Mouse (Mus musculus) urinary bladder, postnatal 4 days (tissue): ENCODE data around the gene Rprd1b.

ENCODE experiments used
- DNase-seq, 2 experiments: peaks; one replicate each; pipeline ENCODE4 v3.0.0; 2021 to 2022; ENCODE audit warnings: low spot score in 2 of 2

Rprd1b gene

DNA sequence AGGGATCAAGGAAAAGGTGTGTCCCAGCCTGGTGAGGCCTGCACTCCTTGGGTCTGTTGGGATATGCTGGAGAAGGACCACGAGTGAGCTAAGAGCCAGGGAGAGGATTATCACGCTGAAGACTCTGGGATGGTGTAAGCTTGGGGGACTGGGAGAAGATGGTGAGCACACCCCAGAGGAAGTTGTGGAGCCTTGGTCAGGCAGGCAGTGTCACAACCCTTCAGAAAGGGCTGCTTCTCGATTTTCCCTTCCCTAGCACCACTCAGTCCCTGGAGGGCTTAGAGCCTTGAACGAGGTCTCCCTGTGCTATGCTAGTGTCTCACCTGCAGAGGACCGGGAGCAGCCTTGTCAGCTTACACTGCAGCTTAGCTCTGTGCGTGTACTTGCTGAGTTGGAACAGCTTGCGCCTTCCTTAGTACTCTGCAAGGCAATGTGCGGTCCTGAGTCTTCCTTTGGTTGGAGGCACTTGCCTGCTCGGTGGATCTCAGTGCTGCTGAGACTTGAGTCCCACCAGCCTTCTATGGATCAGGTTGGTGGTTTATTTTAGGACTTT lies 51.6 kb downstream of the Rprd1b start:
- no peak for DNase-seq

GRCm38 (mm10) chr2:158080622-158081241 lies 52.4 kb downstream of the Rprd1b start:
- DNase-seq = no peak

DNA sequence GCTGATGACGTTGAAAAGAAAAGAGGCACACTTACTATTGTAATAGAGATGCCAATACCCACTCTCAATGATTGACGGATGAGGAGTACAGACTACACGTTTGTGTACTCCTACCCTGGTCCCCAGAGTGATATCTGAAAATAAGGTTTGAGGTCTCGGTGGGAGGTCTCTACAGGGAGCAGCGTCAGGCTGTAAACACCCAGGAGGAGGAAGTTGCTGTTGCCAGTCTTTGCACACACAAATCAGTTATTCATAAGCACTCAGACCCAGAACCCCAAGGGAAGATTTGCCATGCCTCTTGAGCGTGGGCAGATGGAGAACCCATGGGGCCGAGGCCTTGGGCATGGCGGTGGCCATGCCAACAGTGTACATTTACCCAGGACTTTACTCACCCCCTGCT lies 56.2 kb downstream of the Rprd1b start:
- DNase-seq = no peak

DNA sequence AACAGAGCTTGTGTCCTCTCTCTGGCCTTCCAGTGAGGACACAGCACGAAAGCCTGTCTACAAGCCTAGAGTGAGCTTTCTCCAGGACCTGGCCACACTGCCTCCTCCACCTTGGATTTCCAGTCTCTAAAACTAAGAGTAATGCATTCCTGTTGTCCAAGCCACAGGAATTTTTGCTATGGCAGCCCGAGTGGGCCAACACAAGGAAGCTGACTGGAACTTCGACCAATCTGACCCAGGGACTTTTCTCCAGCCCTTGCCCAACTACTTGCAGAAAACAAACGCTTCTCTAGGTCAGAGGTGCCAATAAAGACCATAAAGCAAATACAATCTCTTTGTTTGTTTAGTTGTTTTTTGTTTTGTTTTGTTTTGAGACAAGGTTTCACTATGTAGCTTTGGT lies 61.8 kb downstream of the Rprd1b start:
- DNase-seq = no peak

GRCm38 (mm10) chr2:158093345-158093744 lies 65.0 kb downstream of the Rprd1b start:
- DNase-seq = no peak

DNA sequence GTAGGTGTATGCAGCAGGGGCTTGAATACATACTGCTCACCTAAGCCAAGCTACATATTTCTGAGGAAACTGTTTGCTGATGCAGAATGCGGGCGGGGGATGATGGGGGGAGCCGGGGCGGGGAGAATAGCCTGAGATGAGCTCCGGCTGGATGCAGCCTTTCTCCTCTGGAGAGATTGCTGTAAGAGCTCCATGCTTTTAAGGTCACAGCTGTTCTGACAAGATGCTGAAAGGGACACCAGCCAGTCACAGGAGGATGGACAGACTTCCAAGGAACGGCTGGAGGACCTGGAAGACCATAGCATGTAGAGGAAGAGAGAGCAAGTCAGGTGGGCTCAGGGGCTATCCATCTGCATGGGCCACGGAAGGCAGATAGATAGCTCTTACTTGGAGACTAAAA lies 66.0 kb downstream of the Rprd1b start:
- no peak for DNase-seq

GRCm38 (mm10) chr2:158094846-158095245 lies 66.5 kb downstream of the Rprd1b start:
- no peak for DNase-seq

DNA sequence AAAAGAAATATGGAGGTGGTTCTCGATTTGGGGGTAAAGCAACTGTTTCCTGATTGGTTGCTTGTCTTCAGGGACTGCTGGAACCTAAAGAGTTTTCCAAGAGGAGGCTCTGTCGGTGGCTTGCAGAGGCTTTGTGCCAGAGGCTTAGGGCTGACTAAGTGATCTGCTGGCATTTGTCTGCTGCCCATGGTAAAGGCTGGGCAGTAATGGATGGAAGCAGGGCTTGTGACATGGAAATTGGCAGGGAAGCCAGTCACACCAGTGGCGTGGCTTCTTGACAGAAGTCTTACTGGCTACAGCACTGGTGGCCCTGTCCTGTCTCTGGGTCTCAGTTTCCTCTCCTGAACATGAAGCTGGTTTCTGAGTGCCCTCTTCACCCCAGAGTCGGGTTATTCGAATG lies 68.8 kb downstream of the Rprd1b start:
- DNase-seq = no peak

- DNase-seq = no peak
Observed at GRCm38 (mm10) chr2:158098730-158099129, 70.4 kb downstream of the Rprd1b start.

DNA sequence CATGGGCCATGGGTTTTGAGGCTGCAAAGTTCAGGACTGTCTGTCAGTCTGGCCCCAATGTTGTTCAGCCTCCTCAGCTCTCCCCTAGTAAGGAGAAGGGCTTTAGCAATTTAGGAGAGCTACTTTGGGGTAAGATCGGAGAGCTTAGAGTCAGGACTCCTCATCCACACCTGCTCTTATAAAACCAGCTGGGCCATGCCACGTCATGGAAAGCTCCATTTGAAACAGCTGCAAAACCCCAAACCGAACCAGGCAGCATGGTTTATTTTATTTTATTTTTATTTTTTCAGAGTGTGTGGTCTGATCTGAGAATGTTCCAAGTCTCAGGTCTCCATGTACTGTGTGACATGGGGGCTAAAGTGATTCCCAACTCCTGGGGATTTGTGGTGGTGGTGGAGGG lies 71.2 kb downstream of the Rprd1b start:
- DNase-seq = no peak

DNA sequence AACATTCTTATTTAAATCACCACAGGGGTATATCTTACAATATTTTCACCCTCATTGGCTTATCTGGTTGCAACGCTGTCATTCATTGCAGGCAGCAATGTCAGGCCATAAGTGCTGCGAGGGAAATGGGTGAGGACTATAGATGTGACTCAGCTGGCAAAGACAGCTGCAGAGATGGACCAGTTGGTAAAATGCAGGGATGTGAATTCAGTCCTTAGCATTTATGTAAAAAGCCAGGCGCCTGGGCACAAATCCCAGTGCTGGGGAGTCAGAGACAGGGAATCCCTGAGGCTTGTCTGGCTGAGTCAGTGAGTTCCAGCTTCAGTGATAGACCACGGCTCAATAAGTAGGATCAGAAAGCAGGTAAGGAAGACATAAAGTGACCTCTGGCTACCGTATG lies 73.5 kb downstream of the Rprd1b start:
- DNase-seq = no peak

DNA sequence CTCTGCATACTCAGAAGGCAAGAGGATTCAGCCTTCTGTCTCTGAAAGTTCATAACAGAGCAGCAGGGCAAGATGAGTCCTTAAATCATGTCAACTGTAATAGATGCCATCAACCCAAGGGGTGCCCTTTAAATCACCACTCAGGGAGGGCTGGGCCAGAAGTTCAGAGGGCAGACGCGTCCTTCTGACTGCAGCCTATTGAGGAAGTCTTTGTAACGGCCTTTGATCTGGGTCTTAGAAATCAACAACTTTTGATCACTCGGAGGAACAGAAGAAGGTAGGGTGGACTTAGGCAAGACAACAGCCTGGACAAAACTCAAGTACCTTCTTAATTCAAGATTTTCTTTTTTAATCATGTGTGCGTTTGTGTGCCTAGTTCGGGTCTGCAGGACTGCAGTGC lies 76.7 kb downstream of the Rprd1b start:
- DNase-seq = no peak

GRCm38 (mm10) chr2:158105605-158106004 lies 77.3 kb downstream of the Rprd1b start:
- DNase-seq = no peak

GRCm38 (mm10) chr2:158106947-158107587 lies 78.8 kb downstream of the Rprd1b start:
- DNase-seq = no peak

- no peak for DNase-seq
Observed at GRCm38 (mm10) chr2:158109516-158109915, 81.2 kb downstream of the Rprd1b start.

DNA sequence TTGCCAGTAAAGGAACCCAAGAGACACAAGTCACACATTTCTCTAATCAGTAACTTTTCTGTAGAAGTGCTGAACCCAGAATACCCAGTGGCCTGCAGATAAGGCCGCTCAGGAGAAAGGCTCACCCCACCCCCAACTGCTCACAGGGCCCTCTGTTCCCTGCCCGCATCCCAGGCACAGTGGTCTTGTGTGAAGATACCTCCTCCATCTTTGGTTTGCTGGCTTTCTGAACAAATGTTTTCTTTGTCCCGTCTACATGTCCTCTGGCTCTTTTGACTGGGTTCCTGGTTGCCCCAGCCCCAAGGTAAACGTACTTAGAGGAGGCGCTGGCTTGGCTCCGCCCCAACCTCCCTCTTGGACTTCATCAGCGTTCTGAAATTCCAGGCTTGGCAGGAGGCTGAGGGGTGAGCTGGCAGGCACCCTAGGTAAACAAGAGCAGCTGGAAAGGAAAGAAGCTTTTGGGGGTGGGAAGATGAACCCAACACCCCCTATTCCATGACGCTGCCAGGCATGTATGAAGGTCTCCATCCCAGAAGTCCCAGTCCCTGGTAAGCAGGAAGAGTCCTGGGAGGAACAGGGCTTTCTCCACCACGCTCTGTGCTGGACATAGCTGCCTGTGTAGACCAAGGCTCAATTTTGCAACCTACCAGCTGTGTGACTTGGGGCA lies 85.4 kb downstream of the Rprd1b start:
- DNase-seq = peak; percentile 73 to 76

DNA sequence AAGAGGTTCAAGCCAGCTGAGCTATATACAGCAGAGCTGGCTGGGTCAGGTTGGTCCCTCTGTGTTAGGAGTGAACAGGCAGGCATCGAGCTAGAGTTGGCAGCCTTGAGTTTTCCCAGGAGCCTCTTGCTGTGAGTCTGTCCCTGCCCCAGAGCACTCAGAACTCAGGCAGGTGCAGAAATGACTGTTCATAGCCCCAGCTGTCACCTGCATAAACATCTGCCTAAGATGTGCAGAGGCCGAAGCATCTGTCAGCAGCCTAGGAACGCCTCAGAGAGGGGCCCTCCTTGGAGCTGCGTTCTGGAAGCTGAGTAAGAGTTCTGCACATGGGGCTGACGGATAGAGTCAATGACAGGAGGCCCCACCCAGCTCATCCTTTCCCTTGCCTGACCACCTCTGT lies 86.6 kb downstream of the Rprd1b start:
- DNase-seq = no peak

- DNase-seq = no peak
Observed at GRCm38 (mm10) chr2:158115838-158116453, 87.6 kb downstream of the Rprd1b start.

GRCm38 (mm10) chr2:158116653-158117052 lies 88.4 kb downstream of the Rprd1b start:
- DNase-seq = no peak

DNA sequence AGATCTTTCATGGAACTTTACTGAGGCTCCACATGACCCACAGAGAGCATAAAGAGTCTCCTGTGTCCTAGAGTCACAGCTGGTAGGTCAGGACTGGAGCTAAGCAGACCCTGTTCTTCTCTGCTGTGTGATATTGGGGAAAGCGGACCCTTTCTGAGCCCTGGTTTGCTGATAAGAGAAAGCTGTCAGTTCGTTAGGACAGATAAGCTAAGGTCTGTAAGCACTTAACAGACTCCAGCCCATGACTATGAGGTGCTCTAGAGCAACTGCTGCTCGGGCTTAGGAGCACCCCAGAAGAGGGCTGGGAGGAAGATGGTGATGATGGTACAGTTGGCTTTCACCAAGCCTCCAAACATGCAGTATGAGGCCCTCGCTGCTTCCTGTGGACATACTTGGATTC lies 90.8 kb downstream of the Rprd1b start:
- no peak for DNase-seq

DNA sequence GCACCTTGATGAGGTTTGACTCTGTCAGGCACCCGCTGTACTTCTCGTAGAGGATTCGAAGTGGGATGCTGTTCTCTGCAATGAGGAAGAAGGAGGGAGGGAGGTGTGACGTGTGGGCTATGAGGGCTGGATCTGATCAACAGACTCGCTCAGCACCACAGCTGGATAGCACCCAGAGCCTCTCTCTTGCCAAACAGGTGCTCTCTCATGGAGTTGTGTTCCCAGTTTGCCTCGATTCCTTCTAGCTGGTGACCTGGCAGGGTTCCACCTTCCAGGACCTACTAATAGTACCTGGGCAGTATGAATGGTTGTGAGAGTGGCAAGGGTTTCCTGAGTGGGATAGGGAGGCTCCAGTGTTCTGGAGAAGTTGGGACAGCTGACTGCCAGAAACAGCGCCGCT lies 91.9 kb downstream of the Rprd1b start:
- DNase-seq = no peak

DNA sequence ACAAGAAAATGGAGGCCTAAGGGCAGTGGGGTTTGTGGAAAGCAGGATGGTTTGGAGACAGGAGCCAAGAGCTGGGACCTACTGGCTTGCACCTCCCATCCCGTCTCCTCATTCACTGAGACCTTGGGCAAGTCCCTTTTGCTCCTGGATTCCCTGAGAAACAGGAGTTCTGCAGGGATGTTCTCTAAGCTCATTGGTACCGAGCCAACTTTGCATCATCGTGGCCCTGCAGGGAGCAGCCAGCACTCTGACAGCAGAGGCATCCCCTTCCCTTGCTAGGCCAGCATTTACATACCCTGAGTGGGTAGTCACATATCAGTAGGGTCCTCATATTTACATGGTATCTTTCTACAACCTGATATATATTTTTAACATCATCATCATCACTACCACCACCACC lies 92.6 kb downstream of the Rprd1b start:
- DNase-seq = no peak
